Mouse (Mus musculus) MN1 (cell line): ENCODE data around the gene Idua.

Source experiments
- DNase-seq: peaks from one replicate; pipeline ENCODE4 v3.0.0-alpha.2; 2016; ENCODE audit warnings: low spot score

Gene Idua

GRCm38 (mm10) chr5:108680871-108681270 is 20.7 kb downstream of the Idua start:
- no peak for DNase-seq

- DNase-seq = no peak
Observed at GRCm38 (mm10) chr5:108689091-108689490, 29.0 kb downstream of the Idua start.

GRCm38 (mm10) chr5:108691152-108691551 is 31.0 kb downstream of the Idua start:
- DNase-seq = no peak

GRCm38 (mm10) chr5:108692271-108692670 is 32.1 kb downstream of the Idua start, which contains the start of gene Fgfrl1:
TSS of gene Fgfrl1 (plus strand) at chr5:108692382.
- DNase-seq = no peak

- peak; percentile 72 for DNase-seq
Observed at GRCm38 (mm10) chr5:108693872-108694288, 33.7 kb downstream of the Idua start.

- no peak for DNase-seq
Observed at GRCm38 (mm10) chr5:108694352-108695261, 34.5 kb downstream of the Idua start.

- DNase-seq = no peak
Observed at GRCm38 (mm10) chr5:108695861-108696260, 35.7 kb downstream of the Idua start.

GRCm38 (mm10) chr5:108696542-108696941 is 36.4 kb downstream of the Idua start:
- DNase-seq = no peak

GRCm38 (mm10) chr5:108697341-108697753 is 37.2 kb downstream of the Idua start:
- no peak for DNase-seq

- no peak for DNase-seq
Observed at GRCm38 (mm10) chr5:108700346-108700745, 40.2 kb downstream of the Idua start.

- no peak for DNase-seq
Observed at GRCm38 (mm10) chr5:108701341-108702021, 41.4 kb downstream of the Idua start.

GRCm38 (mm10) chr5:108703754-108704626 is 43.9 kb downstream of the Idua start:
- no peak for DNase-seq

- no peak for DNase-seq
Observed at GRCm38 (mm10) chr5:108707758-108708157, 47.6 kb downstream of the Idua start.

GRCm38 (mm10) chr5:108708419-108708818 is 48.3 kb downstream of the Idua start:
- DNase-seq = no peak

- no peak for DNase-seq
Observed at GRCm38 (mm10) chr5:108708981-108709731, 49.0 kb downstream of the Idua start.

- no peak for DNase-seq
Observed at GRCm38 (mm10) chr5:108711968-108712367, 51.8 kb downstream of the Idua start.

- DNase-seq = no peak
Observed at GRCm38 (mm10) chr5:108713096-108713495, 53.0 kb downstream of the Idua start.

GRCm38 (mm10) chr5:108713691-108714090 is 53.6 kb downstream of the Idua start:
- no peak for DNase-seq

- DNase-seq = no peak
Observed at GRCm38 (mm10) chr5:108714149-108714548, 54.0 kb downstream of the Idua start.

GRCm38 (mm10) chr5:108715974-108716373 is 55.8 kb downstream of the Idua start:
- no peak for DNase-seq

- no peak for DNase-seq
Observed at GRCm38 (mm10) chr5:108718051-108718450, 57.9 kb downstream of the Idua start.
